Mouse (Mus musculus) right cerebral cortex, postnatal 36 days (tissue): ENCODE results near the gene Clrn2.
A peak's percentile ranks its signal among the peaks of the same experiment; 100 is the strongest.
"Not testable (repeated sequence)": the region's sequence is repeated elsewhere in the genome, so short reads cannot be mapped to it uniquely, and the experiment has no call there.

Source experiments
- DNase-seq, 2 experiments: peaks; one replicate each; pipeline ENCODE4 v3.0.0; 2022; ENCODE audit warnings: low spot score in 2 of 2, mixed read lengths in 1 of 2

Gene Clrn2

GRCm38 (mm10) chr5:45453451-45453850 is at the start of gene Clrn2:
Clrn2 (plus strand) TSS chr5:45453751.
- DNase-seq, result no peak

- no peak for DNase-seq
These were observed 47.4 kb upstream of the Clrn2 start for GRCm38 (mm10) chr5:45406129-45406528.

- DNase-seq, result no peak
These were observed 37.1 kb upstream of the Clrn2 start for GRCm38 (mm10) chr5:45416478-45416877.

- no peak for DNase-seq
These were observed 35.6 kb upstream of the Clrn2 start for GRCm38 (mm10) chr5:45417859-45418443.

GRCm38 (mm10) chr5:45419841-45420638 is 33.5 kb upstream of the Clrn2 start:
- DNase-seq, result no peak

- DNase-seq, result no peak
These were observed 31.4 kb upstream of the Clrn2 start for GRCm38 (mm10) chr5:45421881-45422844.

GRCm38 (mm10) chr5:45424021-45424886 is 29.3 kb upstream of the Clrn2 start:
- DNase-seq, result peak in 1 of 2 experiments; percentile 25

- not testable (repeated sequence) for DNase-seq
These were observed 27.8 kb upstream of the Clrn2 start for GRCm38 (mm10) chr5:45425771-45426170.

- DNase-seq, result no peak
These were observed 27.0 kb upstream of the Clrn2 start for GRCm38 (mm10) chr5:45426416-45427034.

GRCm38 (mm10) chr5:45427891-45428290 is 25.7 kb upstream of the Clrn2 start:
- DNase-seq, result no peak

- DNase-seq, result no peak
These were observed 17.3 kb upstream of the Clrn2 start for GRCm38 (mm10) chr5:45435967-45436950.

- DNase-seq, result no peak
These were observed 15.7 kb upstream of the Clrn2 start for GRCm38 (mm10) chr5:45437826-45438225.

GRCm38 (mm10) chr5:45438301-45438700 is 15.2 kb upstream of the Clrn2 start:
- DNase-seq, result no peak

GRCm38 (mm10) chr5:45441124-45441523 is 12.4 kb upstream of the Clrn2 start:
- DNase-seq, result no peak

GRCm38 (mm10) chr5:45441745-45442144 is 11.8 kb upstream of the Clrn2 start:
- DNase-seq, result no peak

- DNase-seq, result no peak
These were observed 9.3 kb upstream of the Clrn2 start for GRCm38 (mm10) chr5:45444130-45444832.

- no peak for DNase-seq
These were observed 4.9 kb upstream of the Clrn2 start for GRCm38 (mm10) chr5:45448676-45449075.

- DNase-seq, result no peak
These were observed 4.3 kb upstream of the Clrn2 start for GRCm38 (mm10) chr5:45449206-45449605.
